Mouse (Mus musculus) heart, adult 2 months (tissue): ENCODE data around the gene Irf7.

Source experiments
- CTCF ChIP-seq: fragments of 200-600 bp; IDR thresholded peaks from 2 replicates; pipeline ENCODE4 v1.8.1; 2022; ENCODE audit warnings: antibody characterized with exemption, mild to moderate bottlenecking, moderate library complexity
- POLR2A ChIP-seq: fragments of 200-500 bp; IDR thresholded peaks from 2 replicates; pipeline ENCODE4 v1.6.1; 2011; ENCODE audit warnings: mild to moderate bottlenecking, low read depth, low read length, control low read depth; ENCODE audit not compliant: insufficient read depth

DNA sequence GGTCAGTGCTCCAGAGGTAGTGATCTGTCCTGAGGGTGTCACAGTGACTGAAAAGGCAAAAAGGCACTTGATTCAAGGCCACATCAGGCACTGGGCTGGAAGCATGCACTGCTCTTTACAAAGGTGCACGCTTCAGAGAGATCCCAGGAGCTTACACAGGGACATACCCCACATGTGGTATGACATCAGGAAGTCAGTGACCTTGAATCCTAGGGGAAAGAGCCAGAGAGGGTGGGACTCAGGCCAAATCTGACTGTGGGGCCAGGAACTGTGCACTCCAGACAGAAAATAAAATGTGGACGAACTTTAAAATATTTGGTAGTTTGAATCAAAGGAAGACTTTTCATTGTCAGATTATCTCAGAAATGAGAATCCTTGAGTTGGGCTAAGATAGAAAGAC is 48.1 kb upstream of the Irf7 start:
- TF ChIP-seq POLR2A (no peak), CTCF (no peak)
